Mouse (Mus musculus) embryonic facial prominence, embryonic 15.5 days (tissue): ENCODE results near the gene Syn2. TPM values are rescaled to one million over a fixed set of nuclear protein-coding genes. Genes with fewer than 3 reads are reported as not detected.

ENCODE experiments used
- ATAC-seq: fragments of 200-750 bp; cut with Nextera tagmentation; 2 replicates; pipeline ENCODE4 v1.8.0; 2017; ENCODE audit warnings: low read depth, moderate TSS enrichment; ENCODE audit not compliant: insufficient number of reproducible peaks, low FRiP score, low TSS enrichment
- H3K27ac ChIP-seq: fragments of 300-500 bp; sonication (generic); replicated peaks from 2 replicates; pipeline ENCODE4 v1.5.1; 2015; ENCODE audit warnings: mild to moderate bottlenecking, inconsistent platforms
- H3K27me3 ChIP-seq: fragments of 300-500 bp; sonication (generic); 2 replicates; pipeline ENCODE4 v1.6.1; 2015; ENCODE audit warnings: inconsistent platforms
- H3K36me3 ChIP-seq: fragments of 300-500 bp; sonication (generic); 2 replicates; pipeline ENCODE4 v1.6.1; 2015; ENCODE audit warnings: mild to moderate bottlenecking, inconsistent platforms
- H3K4me1 ChIP-seq: fragments of 300-500 bp; sonication (generic); 2 replicates; pipeline ENCODE4 v1.6.1; 2015; ENCODE audit warnings: inconsistent platforms
- H3K4me2 ChIP-seq: fragments of 300-500 bp; sonication (generic); replicated peaks from 2 replicates; pipeline ENCODE4 v1.6.1; 2015; ENCODE audit warnings: mild to moderate bottlenecking, inconsistent platforms
- H3K4me3 ChIP-seq: fragments of 300-500 bp; sonication (generic); replicated peaks from 2 replicates; pipeline ENCODE4 v1.5.1; 2015; ENCODE audit warnings: mild to moderate bottlenecking, inconsistent platforms
- H3K9ac ChIP-seq: fragments of 300-500 bp; sonication (generic); 2 replicates; pipeline ENCODE4 v1.6.1; 2015; ENCODE audit warnings: inconsistent platforms
- H3K9me3 ChIP-seq: fragments of 300-500 bp; sonication (generic); replicated peaks from 2 replicates; pipeline ENCODE4 v1.6.1; 2016; ENCODE audit warnings: inconsistent platforms
- WGBS: fragments of 180-500 bp; shearing (Covaris S2); methylation state at CpG from one replicate; pipeline ENCODE4 v1.1.7; 2015; 5-methylcytosine and 5-hydroxymethylcytosine counted together
- polyA plus RNA-seq: library from polyadenylated mRNA; unstranded; fragments of >200 nt; fragmentation: Nextera tagmentation; extraction: Ambion mirVana; gene quantifications from 2 replicates; pipeline ENCODE4 v1.2.1, GENCODE M21; 2015

Gene Syn2
- polyA plus RNA-seq, 1 experiment from 2014 or later, result 3.3 TPM

GRCm38 (mm10) chr6:115251531-115251985 is 116.9 kb downstream of the Syn2 start:
- H3K27ac ChIP-seq, result no peak overlapping the region
- H3K36me3 ChIP-seq, result no peaks in the 10 kb centered on the region
- no peak overlapping the region; the same call in 1 of the 2 replicates for H3K4me3 ChIP-seq
- 7% methylated on average over 13 of the region's 13 CpGs for WGBS
- no peaks in the 10 kb centered on the region for H3K9me3 ChIP-seq
- H3K27me3 ChIP-seq, result no peaks in the 10 kb centered on the region
- H3K4me1 ChIP-seq, result peaks cover 5% of the 10 kb centered on the region
- no peak for ATAC-seq
- H3K4me2 ChIP-seq, result peak overlapping the region; percentile 42
- H3K9ac ChIP-seq, result no peak overlapping the region

GRCm38 (mm10) chr6:115252099-115252873 is 117.6 kb downstream of the Syn2 start, which contains the start of gene Timp4:
TSS of gene Timp4 (minus strand) at chr6:115252205.
- no peak for ATAC-seq

GRCm38 (mm10) chr6:115255171-115255570 is 120.5 kb downstream of the Syn2 start:
- Histone ChIP-seq H3K4me3 (no peak overlapping the region), H3K27me3 (no peaks in the 10 kb centered on the region), H3K27ac (no peak overlapping the region), H3K9ac (no peak overlapping the region), H3K9me3 (no peaks in the 10 kb centered on the region), H3K4me2 (no peak overlapping the region), H3K4me1 (peaks cover 5% of the 10 kb centered on the region), H3K36me3 (no peaks in the 10 kb centered on the region)
- ATAC-seq, result no peak
- WGBS, result 77% methylated on average over 3 of the region's 3 CpGs

More at GRCm38 (mm10) chr6:115252099-115252873, 117.6 kb downstream of the Syn2 start, which contains the start of gene Timp4:
- Histone ChIP-seq H3K4me3 (no peak within 1 kb of the TSS; the same call in 1 of the 2 replicates), H3K9ac (no peak within 1 kb of the TSS), H3K4me2 (peak within 1 kb of the TSS; percentile 42), H3K27ac (no peak within 1 kb of the TSS), H3K27me3 (no peaks in the 10 kb centered on the region), H3K4me1 (peaks cover 5% of the 10 kb centered on the region), H3K9me3 (no peaks in the 10 kb centered on the region), H3K36me3 (no peaks in the 10 kb centered on the region)
- WGBS, result 36% methylated on average over 7 of the region's 10 CpGs

- H3K36me3 ChIP-seq, result no peaks in the 10 kb centered on the region
- 89% methylated on average over 3 of the region's 3 CpGs for WGBS
- no peak overlapping the region for H3K4me2 ChIP-seq
- H3K27me3 ChIP-seq, result no peaks in the 10 kb centered on the region
- H3K4me1 ChIP-seq, result no peaks in the 10 kb centered on the region
- no peak overlapping the region for H3K4me3 ChIP-seq
- no peak overlapping the region for H3K27ac ChIP-seq
- no peak for ATAC-seq
- H3K9ac ChIP-seq, result no peak overlapping the region
- no peaks in the 10 kb centered on the region for H3K9me3 ChIP-seq
These were observed 125.8 kb downstream of the Syn2 start for GRCm38 (mm10) chr6:115260507-115260906.

- WGBS, result 64% methylated on average over 5 of the region's 5 CpGs
- Histone ChIP-seq H3K9ac (no peak overlapping the region), H3K4me2 (no peak overlapping the region), H3K27ac (no peak overlapping the region), H3K27me3 (no peaks in the 10 kb centered on the region), H3K4me1 (peaks cover 5% of the 10 kb centered on the region; the same call in 1 of the 2 replicates), H3K4me3 (no peak overlapping the region), H3K9me3 (no peaks in the 10 kb centered on the region), H3K36me3 (no peaks in the 10 kb centered on the region)
- no peak for ATAC-seq
These were observed 132.1 kb downstream of the Syn2 start for GRCm38 (mm10) chr6:115266791-115267190.

GRCm38 (mm10) chr6:115267916-115268315 is 133.2 kb downstream of the Syn2 start:
- Histone ChIP-seq H3K27ac (no peak overlapping the region), H3K4me1 (peaks cover 8% of the 10 kb centered on the region; the same call in 1 of the 2 replicates), H3K4me3 (no peak overlapping the region), H3K9ac (no peak overlapping the region), H3K9me3 (no peaks in the 10 kb centered on the region), H3K4me2 (no peak overlapping the region), H3K36me3 (no peaks in the 10 kb centered on the region), H3K27me3 (no peaks in the 10 kb centered on the region)
- ATAC-seq, result no peak
- WGBS, result 49% methylated on average over 2 of the region's 2 CpGs

- no peaks in the 10 kb centered on the region for H3K9me3 ChIP-seq
- peaks cover 8% of the 10 kb centered on the region; the same call in 1 of the 2 replicates for H3K4me1 ChIP-seq
- H3K36me3 ChIP-seq, result no peaks in the 10 kb centered on the region
- no peak for ATAC-seq
- no peak overlapping the region for H3K9ac ChIP-seq
- H3K4me2 ChIP-seq, result no peak overlapping the region
- WGBS, result 73% methylated on average over 10 of the region's 10 CpGs
- no peak overlapping the region for H3K4me3 ChIP-seq
- no peaks in the 10 kb centered on the region for H3K27me3 ChIP-seq
- H3K27ac ChIP-seq, result no peak overlapping the region
These were observed 134.1 kb downstream of the Syn2 start for GRCm38 (mm10) chr6:115268551-115269385.

- no peak overlapping the region for H3K9ac ChIP-seq
- no peaks in the 10 kb centered on the region for H3K9me3 ChIP-seq
- WGBS, result 69% methylated on average over 5 of the region's 5 CpGs
- ATAC-seq, result no peak
- no peak overlapping the region for H3K4me3 ChIP-seq
- H3K27me3 ChIP-seq, result no peaks in the 10 kb centered on the region
- H3K4me2 ChIP-seq, result no peak overlapping the region
- no peak overlapping the region for H3K27ac ChIP-seq
- H3K4me1 ChIP-seq, result peaks cover 8% of the 10 kb centered on the region; the same call in 1 of the 2 replicates
- H3K36me3 ChIP-seq, result no peaks in the 10 kb centered on the region
These were observed 134.9 kb downstream of the Syn2 start for GRCm38 (mm10) chr6:115269561-115269960.

GRCm38 (mm10) chr6:115270085-115270484 is 135.4 kb downstream of the Syn2 start:
- no peak overlapping the region for H3K9ac ChIP-seq
- no peaks in the 10 kb centered on the region for H3K27me3 ChIP-seq
- 55% methylated on average over 2 of the region's 2 CpGs for WGBS
- no peak for ATAC-seq
- no peak overlapping the region for H3K4me3 ChIP-seq
- no peaks in the 10 kb centered on the region for H3K9me3 ChIP-seq
- no peak overlapping the region for H3K27ac ChIP-seq
- H3K36me3 ChIP-seq, result no peaks in the 10 kb centered on the region
- H3K4me1 ChIP-seq, result peaks cover 8% of the 10 kb centered on the region; the same call in 1 of the 2 replicates
- no peak overlapping the region for H3K4me2 ChIP-seq

- no peak overlapping the region for H3K9ac ChIP-seq
- no peak overlapping the region for H3K27ac ChIP-seq
- no peaks in the 10 kb centered on the region for H3K36me3 ChIP-seq
- H3K4me3 ChIP-seq, result no peak overlapping the region
- H3K27me3 ChIP-seq, result no peaks in the 10 kb centered on the region
- H3K4me2 ChIP-seq, result no peak overlapping the region
- WGBS, result 65% methylated on average over 3 of the region's 3 CpGs
- no peak for ATAC-seq
- H3K9me3 ChIP-seq, result no peaks in the 10 kb centered on the region
- peaks cover 8% of the 10 kb centered on the region; the same call in 1 of the 2 replicates for H3K4me1 ChIP-seq
These were observed 136.6 kb downstream of the Syn2 start for GRCm38 (mm10) chr6:115271326-115271725.

GRCm38 (mm10) chr6:115271866-115272271 is 137.2 kb downstream of the Syn2 start:
- no peak overlapping the region for H3K9ac ChIP-seq
- H3K9me3 ChIP-seq, result no peaks in the 10 kb centered on the region
- no peak for ATAC-seq
- no peaks in the 10 kb centered on the region for H3K27me3 ChIP-seq
- WGBS, result 14% methylated on average over 4 of the region's 4 CpGs
- no peak overlapping the region for H3K4me2 ChIP-seq
- no peak overlapping the region for H3K4me3 ChIP-seq
- no peaks in the 10 kb centered on the region for H3K36me3 ChIP-seq
- H3K27ac ChIP-seq, result no peak overlapping the region
- H3K4me1 ChIP-seq, result peaks cover 7% of the 10 kb centered on the region; the same call in 1 of the 2 replicates
